ENCODE assay signal across 9 mouse cellular contexts in the genomic region with DNA sequence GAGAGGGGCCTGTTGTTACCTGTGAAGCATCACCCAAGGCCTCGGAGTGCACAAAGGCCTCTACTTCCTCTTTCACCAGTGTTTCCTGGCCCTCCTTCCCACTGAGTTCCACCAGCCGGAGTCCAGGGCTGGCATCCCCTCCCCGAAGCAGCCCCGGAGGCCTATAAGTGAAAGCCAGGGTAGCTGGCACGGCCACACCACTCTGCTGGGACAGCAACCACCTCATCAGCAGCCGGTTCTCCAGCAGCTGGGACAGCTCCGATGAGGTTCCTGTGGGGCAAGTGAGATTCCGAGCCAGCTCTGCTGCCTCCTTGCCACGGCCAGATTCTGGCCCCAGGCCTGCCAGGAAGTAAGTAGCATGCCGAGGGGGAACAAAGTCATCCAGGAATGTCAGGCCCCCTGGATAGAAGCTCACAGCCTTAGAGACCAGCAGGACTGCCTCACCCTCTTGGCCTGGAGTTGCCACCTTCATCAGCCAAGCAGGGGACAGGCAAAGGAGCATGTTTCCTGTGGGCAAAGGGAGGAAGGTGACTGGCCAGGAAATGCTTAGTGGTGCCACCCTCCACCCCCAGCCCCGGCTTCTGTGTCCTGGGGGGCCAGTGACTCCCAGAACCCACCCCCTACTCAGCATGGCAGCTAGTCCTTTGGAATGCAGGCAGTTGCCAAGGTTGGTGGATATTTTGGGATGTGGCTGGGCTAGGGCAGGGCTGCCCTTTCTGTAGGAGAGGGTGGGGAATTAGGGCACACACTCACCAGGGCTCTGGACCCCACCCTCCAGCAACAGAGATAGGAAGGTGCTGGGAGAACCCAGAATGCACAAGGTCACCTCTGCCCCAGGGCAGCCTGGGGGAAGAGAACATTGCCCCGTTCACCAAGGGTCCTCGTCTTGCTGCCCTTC. TPM values are rescaled to one million over a fixed set of nuclear protein-coding genes. Genes with fewer than 3 reads are reported as not detected.
DNase-seq lines count a peak whose midpoint lies in the region; ATAC-seq and TF ChIP-seq lines count a peak whose summit lies in the region.
"Had no signal": no experiment of that assay in that cellular context is flagged by ENCODE, and none has a peak within 500 bp of the region (broad histone marks: within the 10 kb centered on the region; RNA-seq: fewer than 3 reads in every experiment).

No protein-coding gene starts in this region.

- H3K4me3 ChIP-seq in hindbrain, embryonic 12.5 days: no peak overlapping the region
- H3K4me3 ChIP-seq in hindbrain, postnatal 0 days (ENCODE audit: low read length): no peak overlapping the region
- no peak overlapping the region for H3K4me3 ChIP-seq in embryonic facial prominence, embryonic 13.5 days
- no peak overlapping the region for H3K4me3 ChIP-seq in limb, embryonic 10.5 days
- no peak overlapping the region for H3K4me3 ChIP-seq in midbrain, embryonic 11.5 days (ENCODE audit: low read depth, low read length)

- TF ChIP-seq CTCF in hindbrain, postnatal 0 days (IDR thresholded peaks at IDR 0.05; ENCODE audit: low read depth): no peak

- ATAC-seq in hindbrain, embryonic 12.5 days (ENCODE audit: low FRiP score): no peak
- ATAC-seq in hindbrain, postnatal 0 days: no peak
- no peak for ATAC-seq in embryonic facial prominence, embryonic 13.5 days (ENCODE audit: insufficient number of reproducible peaks, insufficient read depth, low FRiP score, low TSS enrichment, low read depth)
- no peak for ATAC-seq in midbrain, embryonic 11.5 days (ENCODE audit: low FRiP score)

- H3K9me3 ChIP-seq in hindbrain, embryonic 12.5 days (replicated peaks): no peaks in the 10 kb centered on the region
- H3K9me3 ChIP-seq in hindbrain, postnatal 0 days (ENCODE audit: low read length): no peaks in the 10 kb centered on the region
- no peaks in the 10 kb centered on the region for H3K9me3 ChIP-seq in embryonic facial prominence, embryonic 13.5 days
- no peaks in the 10 kb centered on the region for H3K9me3 ChIP-seq in limb, embryonic 10.5 days (replicated peaks)
- H3K9me3 ChIP-seq in midbrain, embryonic 11.5 days (ENCODE audit: control insufficient read depth, low read length): no peaks in the 10 kb centered on the region

- peak overlapping the region; percentile 35 for H3K9ac ChIP-seq in hindbrain, embryonic 12.5 days
- no peak overlapping the region for H3K9ac ChIP-seq in hindbrain, postnatal 0 days (replicated peaks; ENCODE audit: low read length)
- H3K9ac ChIP-seq in embryonic facial prominence, embryonic 13.5 days: peak overlapping the region; percentile 46
- no peak overlapping the region for H3K9ac ChIP-seq in midbrain, embryonic 11.5 days (ENCODE audit: low read length)

- H3K27me3 ChIP-seq in hindbrain, embryonic 12.5 days: no peaks in the 10 kb centered on the region; the same call in 1 of the 2 replicates
- no peaks in the 10 kb centered on the region for H3K27me3 ChIP-seq in hindbrain, postnatal 0 days (ENCODE audit: insufficient read depth, low read length)
- no peaks in the 10 kb centered on the region for H3K27me3 ChIP-seq in embryonic facial prominence, embryonic 13.5 days
- peaks cover 15% of the 10 kb centered on the region for H3K27me3 ChIP-seq in limb, embryonic 10.5 days (ENCODE audit: low read depth, poor library complexity, severe bottlenecking)
- no peaks in the 10 kb centered on the region for H3K27me3 ChIP-seq in midbrain, embryonic 11.5 days (ENCODE audit: control insufficient read depth, insufficient read depth, low read length)

- H3K36me3 ChIP-seq in hindbrain, embryonic 12.5 days: no peaks in the 10 kb centered on the region
- no peaks in the 10 kb centered on the region for H3K36me3 ChIP-seq in hindbrain, postnatal 0 days (ENCODE audit: insufficient read depth, low read length)
- no peaks in the 10 kb centered on the region for H3K36me3 ChIP-seq in embryonic facial prominence, embryonic 13.5 days
- no peaks in the 10 kb centered on the region for H3K36me3 ChIP-seq in limb, embryonic 10.5 days
- H3K36me3 ChIP-seq in midbrain, embryonic 11.5 days (ENCODE audit: control insufficient read depth, insufficient read depth, low read length): no peaks in the 10 kb centered on the region

- H3K4me1 ChIP-seq in hindbrain, embryonic 12.5 days: peaks cover 30% of the 10 kb centered on the region
- peaks cover 16% of the 10 kb centered on the region for H3K4me1 ChIP-seq in hindbrain, postnatal 0 days (ENCODE audit: insufficient read depth, low read length)
- peaks cover 33% of the 10 kb centered on the region for H3K4me1 ChIP-seq in embryonic facial prominence, embryonic 13.5 days
- peaks cover 40% of the 10 kb centered on the region for H3K4me1 ChIP-seq in limb, embryonic 10.5 days
- H3K4me1 ChIP-seq in midbrain, embryonic 11.5 days (ENCODE audit: control insufficient read depth, insufficient read depth, low read length): peaks cover 15% of the 10 kb centered on the region

- H3K27ac ChIP-seq in hindbrain, embryonic 12.5 days: no peak overlapping the region
- no peak overlapping the region for H3K27ac ChIP-seq in hindbrain, postnatal 0 days
- peak overlapping the region; percentile 55; the same call in 1 of the 2 replicates for H3K27ac ChIP-seq in embryonic facial prominence, embryonic 13.5 days
- H3K27ac ChIP-seq in limb, embryonic 10.5 days: peak overlapping the region; percentile 14
- no peak overlapping the region for H3K27ac ChIP-seq in midbrain, embryonic 11.5 days (ENCODE audit: low read depth, low read length)

- 72% methylated on average over 13 of the region's 13 CpGs for WGBS in hindbrain, embryonic 12.5 days
- WGBS in hindbrain, postnatal 0 days: 47% methylated on average over 13 of the region's 13 CpGs
- WGBS in embryonic facial prominence, embryonic 13.5 days: 54% methylated on average over 13 of the region's 13 CpGs
- 63% methylated on average over 13 of the region's 13 CpGs for WGBS in limb, embryonic 10.5 days
- 73% methylated on average over 13 of the region's 13 CpGs for WGBS in midbrain, embryonic 11.5 days

- H3K4me2 ChIP-seq in hindbrain, embryonic 12.5 days (replicated peaks): no peak overlapping the region
- H3K4me2 ChIP-seq in hindbrain, postnatal 0 days (ENCODE audit: low read depth, low read length): no peak overlapping the region
- H3K4me2 ChIP-seq in embryonic facial prominence, embryonic 13.5 days: 0 out of 2 replicates have a peak overlapping the region, but pooled peaks have one; percentile 1
- no peak overlapping the region for H3K4me2 ChIP-seq in midbrain, embryonic 11.5 days

- no peak for DNase-seq in hindbrain, postnatal 0 days (ENCODE audit: low spot score)
- peak; percentile 32 for DNase-seq in 416B (ENCODE audit: low read depth)
- DNase-seq in limb, embryonic 10.5 days (ENCODE audit: low spot score): no peak
- no peak for DNase-seq in retina, postnatal 1 day
- DNase-seq in midbrain, embryonic 11.5 days (ENCODE audit: low spot score, missing footprints): no peak
- no peak for DNase-seq in layer of hippocampus, adult 8-10 months (ENCODE audit: low spot score in 2 of 2)
- DNase-seq: layer of hippocampus, postnatal 36 days had no signal

RNA-seq across cellular contexts. Expression of a gene that starts 3.6 kb away (rescaled TPM):
- polyA plus RNA-seq in hindbrain, embryonic 12.5 days (2016; fragmentation: Nextera tagmentation; extraction: Ambion mirVana): 4.7 and 5.0 TPM in 2 replicates
- 5.5 and 8.3 TPM in 2 replicates for total RNA-seq in hindbrain, postnatal 0 days (2014; rRNA removed)
- 7.1 and 7.5 TPM in 2 replicates for polyA plus RNA-seq in hindbrain, postnatal 0 days (2015; fragmentation: Nextera tagmentation; extraction: Ambion mirVana)
- polyA plus RNA-seq in embryonic facial prominence, embryonic 13.5 days (2015; fragmentation: Nextera tagmentation; extraction: Ambion mirVana): 1.7 and 3.0 TPM in 2 replicates
- polyA plus RNA-seq in limb, embryonic 10.5 days (2016; fragmentation: Nextera tagmentation; extraction: Ambion mirVana): 3.2 and 3.3 TPM in 2 replicates
- 2.5 and 2.9 TPM in 2 replicates for polyA plus RNA-seq in midbrain, embryonic 11.5 days (2014; fragmentation: Nextera tagmentation; extraction: Ambion mirVana)
- total RNA-seq in layer of hippocampus, adult 8-10 months (2022): 10 to 100 TPM in 1 of 4 experiments, 1 to 10 TPM in 3; 6.3 to 10.1 (median 8.9) TPM

RNA-seq across cellular contexts. Expression of a gene that starts 8.5 kb away (rescaled TPM):
- 64.8 and 68.2 TPM in 2 replicates for polyA plus RNA-seq in hindbrain, embryonic 12.5 days (2016; fragmentation: Nextera tagmentation; extraction: Ambion mirVana)
- 17.6 and 24.7 TPM in 2 replicates for total RNA-seq in hindbrain, postnatal 0 days (2014; rRNA removed)
- polyA plus RNA-seq in hindbrain, postnatal 0 days (2015; fragmentation: Nextera tagmentation; extraction: Ambion mirVana): 49.6 and 56.5 TPM in 2 replicates
- polyA plus RNA-seq in embryonic facial prominence, embryonic 13.5 days (2015; fragmentation: Nextera tagmentation; extraction: Ambion mirVana): 65.5 and 69.6 TPM in 2 replicates
- polyA plus RNA-seq in limb, embryonic 10.5 days (2016; fragmentation: Nextera tagmentation; extraction: Ambion mirVana): 58.3 and 66.0 TPM in 2 replicates
- polyA plus RNA-seq in midbrain, embryonic 11.5 days (2014; fragmentation: Nextera tagmentation; extraction: Ambion mirVana): 35.4 and 46.8 TPM in 2 replicates
- 10 to 100 TPM; 30.1 to 44.3 (median 41.1) TPM for total RNA-seq in layer of hippocampus, adult 8-10 months (2022)

RNA-seq across cellular contexts. Expression of a gene that starts 18.2 kb away (rescaled TPM):
- 1.0 and 1.2 TPM in 2 replicates for polyA plus RNA-seq in hindbrain, embryonic 12.5 days (2016; fragmentation: Nextera tagmentation; extraction: Ambion mirVana)
- 1.0 TPM in 1 of 2 replicates, not detected in the other for total RNA-seq in hindbrain, postnatal 0 days (2014; rRNA removed)
- polyA plus RNA-seq in hindbrain, postnatal 0 days (2015; fragmentation: Nextera tagmentation; extraction: Ambion mirVana): 0.40 and 0.44 TPM in 2 replicates
- 2.8 and 3.0 TPM in 2 replicates for polyA plus RNA-seq in embryonic facial prominence, embryonic 13.5 days (2015; fragmentation: Nextera tagmentation; extraction: Ambion mirVana)
- 0.93 and 1.4 TPM in 2 replicates for polyA plus RNA-seq in limb, embryonic 10.5 days (2016; fragmentation: Nextera tagmentation; extraction: Ambion mirVana)
- 0.75 and 1.7 TPM in 2 replicates for polyA plus RNA-seq in midbrain, embryonic 11.5 days (2014; fragmentation: Nextera tagmentation; extraction: Ambion mirVana)
- 1 to 10 TPM; 1.3 to 4.4 (median 1.6) TPM for total RNA-seq in layer of hippocampus, adult 8-10 months (2022)

RNA-seq across cellular contexts. Expression of a gene that starts 19.4 kb away (rescaled TPM):
- polyA plus RNA-seq in hindbrain, embryonic 12.5 days (2016; fragmentation: Nextera tagmentation; extraction: Ambion mirVana): 0.58 and 1.0 TPM in 2 replicates
- total RNA-seq in hindbrain, postnatal 0 days (2014; rRNA removed): 2.7 and 3.8 TPM in 2 replicates
- polyA plus RNA-seq in hindbrain, postnatal 0 days (2015; fragmentation: Nextera tagmentation; extraction: Ambion mirVana): 0.95 and 1.4 TPM in 2 replicates
- 1.8 and 3.1 TPM in 2 replicates for polyA plus RNA-seq in embryonic facial prominence, embryonic 13.5 days (2015; fragmentation: Nextera tagmentation; extraction: Ambion mirVana)
- 0.21 and 1.2 TPM in 2 replicates for polyA plus RNA-seq in limb, embryonic 10.5 days (2016; fragmentation: Nextera tagmentation; extraction: Ambion mirVana)
- polyA plus RNA-seq in midbrain, embryonic 11.5 days (2014; fragmentation: Nextera tagmentation; extraction: Ambion mirVana): 0.29 and 1.5 TPM in 2 replicates
- total RNA-seq in layer of hippocampus, adult 8-10 months (2022): 1 to 10 TPM in 3 of 4 experiments, under 1 TPM in 1; 0.66 to 2.0 (median 1.4) TPM

RNA-seq across cellular contexts. Expression of a gene that starts 20.2 kb away (rescaled TPM):
- 662 and 684 TPM in 2 replicates for polyA plus RNA-seq in hindbrain, embryonic 12.5 days (2016; fragmentation: Nextera tagmentation; extraction: Ambion mirVana)
- total RNA-seq in hindbrain, postnatal 0 days (2014; rRNA removed): 502 and 597 TPM in 2 replicates
- 564 and 571 TPM in 2 replicates for polyA plus RNA-seq in hindbrain, postnatal 0 days (2015; fragmentation: Nextera tagmentation; extraction: Ambion mirVana)
- polyA plus RNA-seq in embryonic facial prominence, embryonic 13.5 days (2015; fragmentation: Nextera tagmentation; extraction: Ambion mirVana): 788 and 789 TPM in 2 replicates
- 1,070 and 1,129 TPM in 2 replicates for polyA plus RNA-seq in limb, embryonic 10.5 days (2016; fragmentation: Nextera tagmentation; extraction: Ambion mirVana)
- 874 and 929 TPM in 2 replicates for polyA plus RNA-seq in midbrain, embryonic 11.5 days (2014; fragmentation: Nextera tagmentation; extraction: Ambion mirVana)
- total RNA-seq in layer of hippocampus, adult 8-10 months (2022): 100 to 1,000 TPM; 255 to 271 (median 266) TPM

Comparison
In these comparisons a context has a peak if more than half of its experiments do, and no peak if none do; other contexts are left out.
1. H3K9ac ChIP-seq: peak in hindbrain, embryonic 12.5 days (single experiment) and embryonic facial prominence, embryonic 13.5 days (single experiment); none in hindbrain, postnatal 0 days (single experiment) and midbrain, embryonic 11.5 days (single experiment).
2. H3K27ac ChIP-seq: peak in embryonic facial prominence, embryonic 13.5 days (single experiment) and limb, embryonic 10.5 days (single experiment); none in hindbrain, embryonic 12.5 days (single experiment), hindbrain, postnatal 0 days (single experiment) and midbrain, embryonic 11.5 days (single experiment).